Mouse (Mus musculus): ENCODE data around the gene Stkld1. TPM values are rescaled to one million over a fixed set of nuclear protein-coding genes. Genes with fewer than 3 reads are reported as not detected.

The Stkld1 gene
- polyA plus RNA-seq, 2 experiments: 0.07 TPM; not detected in 1

GRCm38 (mm10) chr2:26963923-26964723 is 30.3 kb downstream of the Stkld1 start, which contains the start of gene Rexo4:
Gene Rexo4, minus strand, starts transcription at chr2:26964386.
- Histone ChIP-seq H3K36me3 (replicated peaks; ENCODE audit: control insufficient read depth, insufficient read depth, low read depth) (peaks cover 15% of the 10 kb centered on the region), H3K27me3 (ENCODE audit: control insufficient read depth, insufficient read depth, low read length) (no peaks in the 10 kb centered on the region), H3K9me3 (ENCODE audit: control insufficient read depth, low read length) (no peaks in the 10 kb centered on the region), H3K4me1 (replicated peaks; ENCODE audit: control insufficient read depth in 2 of 2, insufficient read depth in 2 of 2, low read length in 1 of 2) (peaks cover 9 to 19% of the 10 kb centered on the region in 2 experiments), H3K27ac (peak within 1 kb of the TSS; percentile 74), H3K4me2 (ENCODE audit: low read depth) (peak within 1 kb of the TSS; percentile 82), H3K9ac (replicated peaks) (peak within 1 kb of the TSS; percentile 88), H3K4me3 (ENCODE audit: insufficient read depth in 1 of 2, low read depth in 2 of 2, low read length in 2 of 2) (peak within 1 kb of the TSS; percentile 78 to 87)
- no peak; the same call in 1 of the 2 replicates for TF ChIP-seq CTCF (IDR thresholded peaks at IDR 0.05; ENCODE audit: low read depth)
- TF ChIP-seq EP300 (IDR thresholded peaks at IDR 0.05; ENCODE audit: low read depth): no peak
- DNase-seq (ENCODE audit: low read depth in 3 of 3, low spot score in 3 of 3): peak; percentile 86 to 88 (median 86)
- WGBS (ENCODE audit: insufficient replicate concordance): under 1% methylated on average over 50 of the region's 50 CpGs
- ATAC-seq (ENCODE audit: insufficient read depth): peak; percentile 93

GRCm38 (mm10) chr2:26964724-26965370 is 31.0 kb downstream of the Stkld1 start:
- Histone ChIP-seq H3K4me2 (ENCODE audit: low read depth) (peak overlapping the region; percentile 82), H3K36me3 (replicated peaks; ENCODE audit: control insufficient read depth, insufficient read depth, low read depth) (peaks cover 10% of the 10 kb centered on the region), H3K9me3 (ENCODE audit: control insufficient read depth, low read length) (no peaks in the 10 kb centered on the region), H3K9ac (replicated peaks) (peak overlapping the region; percentile 88), H3K4me1 (replicated peaks; ENCODE audit: control insufficient read depth in 2 of 2, insufficient read depth in 2 of 2, low read length in 1 of 2) (peaks cover 9 to 19% of the 10 kb centered on the region in 2 experiments), H3K4me3 (ENCODE audit: insufficient read depth in 1 of 2, low read depth in 2 of 2, low read length in 2 of 2) (peak overlapping the region; percentile 78 to 87), H3K27ac (peak overlapping the region; percentile 74), H3K27me3 (ENCODE audit: control insufficient read depth, insufficient read depth, low read length) (no peaks in the 10 kb centered on the region)
- DNase-seq (ENCODE audit: low read depth in 3 of 3, low spot score in 3 of 3): no peak
- peak; percentile 36 for ATAC-seq (ENCODE audit: insufficient read depth)
- TF ChIP-seq EP300 (IDR thresholded peaks at IDR 0.05; ENCODE audit: low read depth) (no peak), CTCF (IDR thresholded peaks at IDR 0.05; ENCODE audit: low read depth) (no peak)
- WGBS (ENCODE audit: insufficient replicate concordance): 15% methylated on average over 14 of the region's 14 CpGs

GRCm38 (mm10) chr2:26967262-26967661 is 33.4 kb downstream of the Stkld1 start:
- peaks cover 9 to 13% of the 10 kb centered on the region in 2 experiments for H3K4me1 ChIP-seq (replicated peaks; ENCODE audit: control insufficient read depth in 2 of 2, insufficient read depth in 2 of 2, low read length in 1 of 2)
- TF ChIP-seq CTCF (IDR thresholded peaks at IDR 0.05; ENCODE audit: low read depth) (peak; percentile 43), EP300 (IDR thresholded peaks at IDR 0.05; ENCODE audit: low read depth) (no peak)
- H3K27ac ChIP-seq: no peak overlapping the region
- no peaks in the 10 kb centered on the region for H3K27me3 ChIP-seq (ENCODE audit: control insufficient read depth, insufficient read depth, low read length)
- 59% methylated on average over 2 of the region's 2 CpGs for WGBS (ENCODE audit: insufficient replicate concordance)
- H3K36me3 ChIP-seq (replicated peaks; ENCODE audit: control insufficient read depth, insufficient read depth, low read depth): no peaks in the 10 kb centered on the region
- H3K4me2 ChIP-seq (ENCODE audit: low read depth): no peak overlapping the region
- DNase-seq (ENCODE audit: low read depth in 3 of 3, low spot score in 3 of 3) (no peak), ATAC-seq (ENCODE audit: insufficient read depth) (no peak)
- H3K9me3 ChIP-seq (ENCODE audit: control insufficient read depth, low read length): no peaks in the 10 kb centered on the region
- H3K9ac ChIP-seq (replicated peaks): no peak overlapping the region
- no peak overlapping the region for H3K4me3 ChIP-seq (ENCODE audit: insufficient read depth in 1 of 2, low read depth in 2 of 2, low read length in 2 of 2)

GRCm38 (mm10) chr2:26973116-26973515 is 39.3 kb downstream of the Stkld1 start, which contains the start of gene Adamts13:
Gene Adamts13, plus strand, starts transcription at chr2:26973416.
- Histone ChIP-seq H3K9me3 (ENCODE audit: control insufficient read depth, low read length) (no peaks in the 10 kb centered on the region), H3K9ac (replicated peaks) (no peak within 1 kb of the TSS), H3K36me3 (replicated peaks; ENCODE audit: control insufficient read depth, insufficient read depth, low read depth) (no peaks in the 10 kb centered on the region), H3K4me2 (ENCODE audit: low read depth) (no peak within 1 kb of the TSS), H3K27me3 (ENCODE audit: control insufficient read depth, insufficient read depth, low read length) (no peaks in the 10 kb centered on the region), H3K4me3 (ENCODE audit: insufficient read depth in 1 of 2, low read depth in 2 of 2, low read length in 2 of 2) (no peak within 1 kb of the TSS), H3K27ac (no peak within 1 kb of the TSS), H3K4me1 (replicated peaks; ENCODE audit: control insufficient read depth in 2 of 2, insufficient read depth in 2 of 2, low read length in 1 of 2) (peaks cover 0 to 7% of the 10 kb centered on the region in 2 experiments; a peak in 2 of 4 replicates)
- 32% methylated on average over 3 of the region's 3 CpGs for WGBS (ENCODE audit: insufficient replicate concordance)
- DNase-seq (ENCODE audit: low read depth in 3 of 3, low spot score in 3 of 3) (no peak), ATAC-seq (ENCODE audit: insufficient read depth) (no peak)
- TF ChIP-seq CTCF (IDR thresholded peaks at IDR 0.05; ENCODE audit: low read depth): no peak
- no peak for TF ChIP-seq EP300 (IDR thresholded peaks at IDR 0.05; ENCODE audit: low read depth)

- Histone ChIP-seq H3K9ac (replicated peaks) (no peak overlapping the region), H3K4me1 (replicated peaks; ENCODE audit: control insufficient read depth in 2 of 2, insufficient read depth in 2 of 2, low read length in 1 of 2) (peaks cover 0 to 7% of the 10 kb centered on the region in 2 experiments; a peak in 2 of 4 replicates), H3K27me3 (ENCODE audit: control insufficient read depth, insufficient read depth, low read length) (no peaks in the 10 kb centered on the region), H3K9me3 (ENCODE audit: control insufficient read depth, low read length) (no peaks in the 10 kb centered on the region), H3K36me3 (replicated peaks; ENCODE audit: control insufficient read depth, insufficient read depth, low read depth) (no peaks in the 10 kb centered on the region), H3K27ac (no peak overlapping the region), H3K4me2 (ENCODE audit: low read depth) (no peak overlapping the region), H3K4me3 (ENCODE audit: insufficient read depth in 1 of 2, low read depth in 2 of 2, low read length in 2 of 2) (no peak overlapping the region)
- DNase-seq (ENCODE audit: low read depth in 3 of 3, low spot score in 3 of 3): peak in 1 of 3 experiments; percentile 17
- TF ChIP-seq EP300 (IDR thresholded peaks at IDR 0.05; ENCODE audit: low read depth) (no peak), CTCF (IDR thresholded peaks at IDR 0.05; ENCODE audit: low read depth) (no peak)
- no peak for ATAC-seq (ENCODE audit: insufficient read depth)
- 14% methylated on average over 4 of the region's 4 CpGs for WGBS (ENCODE audit: insufficient replicate concordance)
Measured at GRCm38 (mm10) chr2:26973960-26974359, 40.1 kb downstream of the Stkld1 start.
